Mouse (Mus musculus): Measurements from ENCODE around the gene Slc22a6. TPM values are rescaled to one million over a fixed set of nuclear protein-coding genes. Genes with fewer than 3 reads are reported as not detected.

Gene Slc22a6
- polyA plus RNA-seq, 1 experiment from 2014 or later: 0.87 TPM

DNA sequence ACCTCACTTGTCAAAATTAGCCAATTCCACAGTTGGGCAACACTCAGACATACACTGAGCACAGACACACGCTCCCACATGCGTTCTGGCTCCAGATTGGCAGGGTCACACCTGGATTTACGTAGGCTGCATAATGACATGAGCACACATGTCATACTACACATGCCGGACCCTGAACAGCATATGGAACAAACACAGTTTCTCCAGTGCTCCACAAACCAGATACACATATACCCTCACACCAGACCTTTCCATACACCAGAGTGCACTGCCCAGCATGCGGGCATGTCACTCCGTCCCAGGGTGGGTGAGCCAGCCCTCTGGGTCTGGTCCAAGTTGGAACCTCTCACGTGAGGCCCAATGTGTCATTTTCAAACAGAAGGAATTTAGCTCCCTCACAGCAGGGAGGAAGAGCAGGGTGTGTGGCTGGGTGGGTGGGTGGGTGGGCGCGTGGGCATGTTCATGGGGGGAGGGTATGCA lies 45.6 kb downstream of the Slc22a6 start, which contains the start of gene Chrm1:
TSS of gene Chrm1 (plus strand) at position 430 of the 480 bp plus-strand sequence.
- Histone ChIP-seq H3K36me3 (no peaks in the 10 kb centered on the region), H3K9me3 (no peaks in the 10 kb centered on the region), H3K4me1 (peaks cover 23% of the 10 kb centered on the region), H3K4me2 (replicated peaks) (peak within 1 kb of the TSS; percentile 82), H3K4me3 (no peak within 1 kb of the TSS; the same call in 1 of the 2 replicates), H3K27me3 (peaks cover 12% of the 10 kb centered on the region; the same call in 1 of the 2 replicates), H3K27ac (no peak within 1 kb of the TSS), H3K9ac (peak within 1 kb of the TSS; percentile 27; the same call in 1 of the 2 replicates)
- ATAC-seq (ENCODE audit: insufficient number of reproducible peaks, insufficient read depth, low FRiP score, low TSS enrichment): no peak
- WGBS: 67% methylated on average over 9 of the region's 9 CpGs

DNA sequence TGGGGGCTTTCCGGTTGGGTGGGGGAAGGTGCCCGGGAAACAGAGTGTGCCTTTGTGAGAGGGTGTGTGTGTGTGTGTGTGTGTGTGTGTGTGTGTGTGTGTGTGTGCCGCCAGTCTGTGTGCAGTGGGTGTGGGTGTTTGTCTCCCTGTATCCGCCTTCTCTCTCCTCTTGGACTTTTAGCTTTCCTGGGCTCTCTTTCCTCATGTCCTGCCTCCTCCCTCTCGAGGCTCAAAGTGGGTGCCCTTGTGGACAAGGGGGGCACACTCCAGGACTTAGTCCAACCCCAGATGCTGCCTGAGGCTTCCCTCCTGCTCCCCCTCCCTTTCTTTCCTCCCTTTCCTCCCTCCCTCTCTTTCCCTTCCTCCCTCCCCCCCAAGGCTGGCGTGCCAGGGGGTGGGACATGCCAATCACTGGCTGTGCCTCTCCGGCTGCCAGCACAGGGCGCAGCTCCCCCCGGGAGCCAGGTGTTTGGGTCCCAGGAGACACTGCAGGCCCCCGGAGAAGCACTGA lies 46.1 kb downstream of the Slc22a6 start:
- Histone ChIP-seq H3K27me3 (peaks cover 12% of the 10 kb centered on the region; the same call in 1 of the 2 replicates), H3K4me3 (no peak overlapping the region; the same call in 1 of the 2 replicates), H3K9ac (peak overlapping the region; percentile 27; the same call in 1 of the 2 replicates), H3K27ac (no peak overlapping the region), H3K9me3 (no peaks in the 10 kb centered on the region), H3K4me1 (peaks cover 23% of the 10 kb centered on the region), H3K4me2 (replicated peaks) (peak overlapping the region; percentile 29), H3K36me3 (no peaks in the 10 kb centered on the region)
- WGBS: 28% methylated on average over 10 of the region's 10 CpGs
- no peak for ATAC-seq (ENCODE audit: insufficient number of reproducible peaks, insufficient read depth, low FRiP score, low TSS enrichment)

DNA sequence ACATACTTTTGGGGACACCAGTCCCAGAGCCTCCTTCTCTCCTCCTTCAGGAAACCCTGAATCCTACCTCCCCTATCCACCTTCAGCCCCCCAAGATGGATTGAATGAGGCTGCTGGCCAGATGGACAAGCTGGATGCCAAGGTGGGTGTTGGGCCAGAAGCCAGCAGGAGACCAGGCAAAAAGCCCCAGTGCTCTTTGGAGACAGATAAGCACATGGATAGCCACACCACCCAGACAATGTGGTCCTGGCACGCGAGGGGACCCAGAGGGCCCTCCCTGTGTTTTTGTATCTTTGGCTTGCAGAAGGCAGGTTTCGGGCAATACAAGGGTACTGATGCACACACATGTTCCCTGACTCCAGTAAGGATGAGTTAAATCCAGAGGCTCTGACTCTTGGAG lies 47.0 kb downstream of the Slc22a6 start:
- ATAC-seq (ENCODE audit: insufficient number of reproducible peaks, insufficient read depth, low FRiP score, low TSS enrichment): no peak
- Histone ChIP-seq H3K36me3 (no peaks in the 10 kb centered on the region), H3K4me3 (no peak overlapping the region)

GRCm38 (mm10) chr19:8665746-8666145 lies 47.9 kb downstream of the Slc22a6 start:
- Histone ChIP-seq H3K36me3 (no peaks in the 10 kb centered on the region), H3K4me2 (replicated peaks) (no peak overlapping the region), H3K9me3 (no peaks in the 10 kb centered on the region), H3K4me3 (no peak overlapping the region), H3K27ac (no peak overlapping the region), H3K4me1 (peaks cover 23% of the 10 kb centered on the region), H3K27me3 (peaks cover 12% of the 10 kb centered on the region; the same call in 1 of the 2 replicates), H3K9ac (no peak overlapping the region)
- no peak for ATAC-seq (ENCODE audit: insufficient number of reproducible peaks, insufficient read depth, low FRiP score, low TSS enrichment)
- WGBS: 64% methylated on average over 5 of the region's 5 CpGs

More for the DNA sequence above, 47.0 kb downstream of the Slc22a6 start:
- WGBS: 89% methylated on average over 3 of the region's 3 CpGs
- peaks cover 23% of the 10 kb centered on the region for H3K4me1 ChIP-seq
- no peak overlapping the region for H3K27ac ChIP-seq
- no peak overlapping the region for H3K9ac ChIP-seq
- peaks cover 12% of the 10 kb centered on the region; the same call in 1 of the 2 replicates for H3K27me3 ChIP-seq
- no peak overlapping the region for H3K4me2 ChIP-seq (replicated peaks)
- H3K9me3 ChIP-seq: no peaks in the 10 kb centered on the region

- no peaks in the 10 kb centered on the region for H3K9me3 ChIP-seq
- H3K4me2 ChIP-seq (replicated peaks): no peak overlapping the region
- no peak for ATAC-seq (ENCODE audit: insufficient number of reproducible peaks, insufficient read depth, low FRiP score, low TSS enrichment)
- no peak overlapping the region for H3K9ac ChIP-seq
- no peak overlapping the region for H3K27ac ChIP-seq
- no peaks in the 10 kb centered on the region for H3K4me1 ChIP-seq
- 90% methylated on average over 3 of the region's 3 CpGs for WGBS
- no peak overlapping the region for H3K4me3 ChIP-seq
- no peaks in the 10 kb centered on the region for H3K36me3 ChIP-seq
- H3K27me3 ChIP-seq: no peaks in the 10 kb centered on the region
These were observed 55.0 kb downstream of the Slc22a6 start for GRCm38 (mm10) chr19:8672859-8673258.

DNA sequence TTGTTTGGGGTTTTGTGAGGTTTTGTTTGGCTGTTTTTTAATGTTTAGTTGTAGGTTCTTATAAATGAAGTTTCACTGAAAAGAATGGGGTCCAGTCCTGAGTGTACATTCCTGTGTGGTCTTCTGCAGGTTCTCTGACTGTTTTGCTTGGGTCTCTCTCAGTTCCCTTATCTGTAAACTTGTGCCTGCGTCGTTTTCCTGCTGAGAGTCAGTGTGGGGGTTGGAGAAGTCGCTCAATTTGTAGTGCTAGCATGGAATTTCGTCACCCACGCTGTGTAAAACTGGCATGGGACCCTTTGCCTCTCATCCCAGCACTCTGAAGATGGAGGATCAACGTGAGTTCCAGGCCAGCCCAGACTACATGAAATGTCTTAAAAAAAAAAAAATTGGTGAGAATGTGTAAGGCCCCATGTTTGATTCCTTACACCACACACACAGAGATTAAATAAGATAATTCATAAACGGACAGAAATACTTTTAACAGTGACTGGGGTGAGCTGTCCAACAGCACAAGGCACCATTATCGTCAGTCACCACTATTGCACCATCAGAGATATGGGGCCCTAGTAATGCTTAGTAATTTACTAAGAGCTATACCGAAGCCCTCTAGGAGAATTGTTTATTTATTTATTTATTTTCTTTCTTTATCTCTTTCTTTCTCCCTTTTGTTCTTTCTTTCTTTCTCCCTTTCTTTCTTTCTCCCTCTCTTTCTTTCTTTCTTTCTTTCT lies 55.7 kb downstream of the Slc22a6 start:
- no peak overlapping the region for H3K4me2 ChIP-seq (replicated peaks)
- H3K36me3 ChIP-seq: no peaks in the 10 kb centered on the region
- ATAC-seq (ENCODE audit: insufficient number of reproducible peaks, insufficient read depth, low FRiP score, low TSS enrichment): no peak
- WGBS: 67% methylated on average over 9 of the region's 9 CpGs
- no peaks in the 10 kb centered on the region for H3K9me3 ChIP-seq
- H3K27me3 ChIP-seq: no peaks in the 10 kb centered on the region; the same call in 1 of the 2 replicates
- no peak overlapping the region for H3K27ac ChIP-seq
- H3K9ac ChIP-seq: no peak overlapping the region
- H3K4me3 ChIP-seq: no peak overlapping the region
- H3K4me1 ChIP-seq: no peaks in the 10 kb centered on the region

Other genes starting within 250 kb of the Slc22a6 start
- not detected in 2 replicates for gene Slc22a30, start 212.9 kb upstream of the Slc22a6 start, polyA plus RNA-seq (2016; fragmentation: Nextera tagmentation; extraction: Ambion mirVana)
- gene Slc22a8, start 26.8 kb upstream of the Slc22a6 start, polyA plus RNA-seq (2016; fragmentation: Nextera tagmentation; extraction: Ambion mirVana): 0.08 and 0.10 TPM in 2 replicates
- 0.63 and 0.69 TPM in 2 replicates for gene Chrm1, start 45.8 kb downstream of the Slc22a6 start, polyA plus RNA-seq (2016; fragmentation: Nextera tagmentation; extraction: Ambion mirVana)
- gene Slc3a2, start 105.3 kb downstream of the Slc22a6 start, polyA plus RNA-seq (2016; fragmentation: Nextera tagmentation; extraction: Ambion mirVana): 119 and 122 TPM in 2 replicates
- 88.5 and 98.3 TPM in 2 replicates for gene Wdr74, start 117.8 kb downstream of the Slc22a6 start, polyA plus RNA-seq (2016; fragmentation: Nextera tagmentation; extraction: Ambion mirVana)
- 2.6 and 2.7 TPM in 2 replicates for gene 1700092M07Rik, start 122.7 kb downstream of the Slc22a6 start, polyA plus RNA-seq (2016; fragmentation: Nextera tagmentation; extraction: Ambion mirVana)
- 165 and 172 TPM in 2 replicates for gene Stx5a, start 123.4 kb downstream of the Slc22a6 start, polyA plus RNA-seq (2016; fragmentation: Nextera tagmentation; extraction: Ambion mirVana)
- gene Nxf1, start 139.0 kb downstream of the Slc22a6 start, polyA plus RNA-seq (2016; fragmentation: Nextera tagmentation; extraction: Ambion mirVana): 218 and 221 TPM in 2 replicates
- gene Tmem223, start 153.0 kb downstream of the Slc22a6 start, polyA plus RNA-seq (2016; fragmentation: Nextera tagmentation; extraction: Ambion mirVana): 202 and 221 TPM in 2 replicates
- gene Tmem179b, start 156.4 kb downstream of the Slc22a6 start, polyA plus RNA-seq (2016; fragmentation: Nextera tagmentation; extraction: Ambion mirVana): 48.4 and 54.1 TPM in 2 replicates
- gene Taf6l, start 168.4 kb downstream of the Slc22a6 start, polyA plus RNA-seq (2016; fragmentation: Nextera tagmentation; extraction: Ambion mirVana): 39.9 and 40.4 TPM in 2 replicates
- 166 and 170 TPM in 2 replicates for gene Polr2g, start 180.5 kb downstream of the Slc22a6 start, polyA plus RNA-seq (2016; fragmentation: Nextera tagmentation; extraction: Ambion mirVana)
- gene Zbtb3, start 184.5 kb downstream of the Slc22a6 start, polyA plus RNA-seq (2016; fragmentation: Nextera tagmentation; extraction: Ambion mirVana): 6.5 and 7.2 TPM in 2 replicates
- gene Ttc9c, start 201.3 kb downstream of the Slc22a6 start, polyA plus RNA-seq (2016; fragmentation: Nextera tagmentation; extraction: Ambion mirVana): 71.3 and 71.7 TPM in 2 replicates
- gene Hnrnpul2, start 202.0 kb downstream of the Slc22a6 start, polyA plus RNA-seq (2016; fragmentation: Nextera tagmentation; extraction: Ambion mirVana): 6.2 TPM in 2 replicates
- gene AC129217.1, start 211.7 kb downstream of the Slc22a6 start, polyA plus RNA-seq (2016; fragmentation: Nextera tagmentation; extraction: Ambion mirVana): not detected in 2 replicates
- 43.0 and 47.5 TPM in 2 replicates for gene Bscl2, start 219.4 kb downstream of the Slc22a6 start, polyA plus RNA-seq (2016; fragmentation: Nextera tagmentation; extraction: Ambion mirVana)
- 30.5 and 38.9 TPM in 2 replicates for gene Gng3, start 221.2 kb downstream of the Slc22a6 start, polyA plus RNA-seq (2016; fragmentation: Nextera tagmentation; extraction: Ambion mirVana)
- gene Lrrn4cl, start 232.7 kb downstream of the Slc22a6 start, polyA plus RNA-seq (2016; fragmentation: Nextera tagmentation; extraction: Ambion mirVana): 0.18 and 0.77 TPM in 2 replicates